Mouse (Mus musculus): ENCODE results near the gene Ppp1ca. TPM values are rescaled to one million over a fixed set of nuclear protein-coding genes. Genes with fewer than 3 reads are reported as not detected.
A peak's percentile ranks its signal among the peaks of the same experiment; 100 is the strongest.

Gene Ppp1ca
- polyA plus RNA-seq, 1 experiment from 2014 or later, result 664 TPM

DNA sequence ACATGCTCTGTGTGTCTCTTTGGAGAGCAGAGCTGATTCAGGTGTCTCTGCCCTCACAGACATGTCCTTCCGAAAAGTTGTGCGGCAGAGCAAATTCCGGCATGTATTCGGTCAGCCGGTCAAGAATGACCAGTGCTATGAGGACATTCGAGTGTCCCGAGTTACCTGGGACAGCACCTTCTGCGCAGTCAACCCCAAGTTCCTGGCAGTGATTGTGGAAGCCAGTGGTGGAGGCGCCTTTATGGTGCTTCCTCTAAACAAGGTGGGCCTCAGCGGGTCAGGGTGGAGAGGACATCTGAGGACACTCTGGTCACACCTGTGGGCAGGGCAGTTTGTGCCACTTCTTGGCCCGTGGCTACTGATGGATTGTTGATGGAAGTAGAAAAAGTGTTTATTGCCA, 42.6 kb upstream of the Ppp1ca start:
- H3K4me1 ChIP-seq, result peaks cover 26% of the 10 kb centered on the region
- H3K27me3 ChIP-seq, result no peaks in the 10 kb centered on the region
- peak overlapping the region; percentile 88 for H3K9ac ChIP-seq
- H3K27ac ChIP-seq, result no peak overlapping the region
- ATAC-seq, result no peak
- no peaks in the 10 kb centered on the region for H3K9me3 ChIP-seq (replicated peaks)
- H3K4me2 ChIP-seq, result peak overlapping the region; percentile 86
- peaks cover 44% of the 10 kb centered on the region for H3K36me3 ChIP-seq (ENCODE audit: poor library complexity, severe bottlenecking)
- WGBS, result 91% methylated on average over 11 of the region's 11 CpGs
- peak overlapping the region; percentile 84 for H3K4me3 ChIP-seq

GRCm38 (mm10) chr19:4149764-4150461, 42.0 kb upstream of the Ppp1ca start:
- Histone ChIP-seq H3K9ac (no peak overlapping the region), H3K4me1 (peaks cover 26% of the 10 kb centered on the region), H3K4me3 (no peak overlapping the region), H3K36me3 (ENCODE audit: poor library complexity, severe bottlenecking) (peaks cover 45% of the 10 kb centered on the region), H3K27me3 (no peaks in the 10 kb centered on the region), H3K9me3 (replicated peaks) (no peaks in the 10 kb centered on the region), H3K27ac (no peak overlapping the region), H3K4me2 (peak overlapping the region; percentile 86; the same call in 1 of the 2 replicates)
- ATAC-seq, result no peak
- 94% methylated on average over 17 of the region's 17 CpGs for WGBS

- Histone ChIP-seq H3K9me3 (replicated peaks) (no peaks in the 10 kb centered on the region), H3K4me3 (no peak overlapping the region), H3K27ac (no peak overlapping the region), H3K27me3 (no peaks in the 10 kb centered on the region), H3K4me2 (no peak overlapping the region), H3K4me1 (peaks cover 26% of the 10 kb centered on the region), H3K9ac (no peak overlapping the region), H3K36me3 (ENCODE audit: poor library complexity, severe bottlenecking) (peaks cover 49% of the 10 kb centered on the region)
- 89% methylated on average over 22 of the region's 22 CpGs for WGBS
- no peak for ATAC-seq
These were observed 41.0 kb upstream of the Ppp1ca start for GRCm38 (mm10) chr19:4150567-4151487.

GRCm38 (mm10) chr19:4151488-4151860, 40.4 kb upstream of the Ppp1ca start:
- Histone ChIP-seq H3K27me3 (no peaks in the 10 kb centered on the region), H3K9ac (no peak overlapping the region), H3K27ac (no peak overlapping the region), H3K4me2 (no peak overlapping the region), H3K9me3 (replicated peaks) (no peaks in the 10 kb centered on the region), H3K36me3 (ENCODE audit: poor library complexity, severe bottlenecking) (peaks cover 56% of the 10 kb centered on the region), H3K4me1 (peaks cover 26% of the 10 kb centered on the region), H3K4me3 (no peak overlapping the region)
- no peak for ATAC-seq
- 74% methylated on average over 5 of the region's 5 CpGs for WGBS

DNA sequence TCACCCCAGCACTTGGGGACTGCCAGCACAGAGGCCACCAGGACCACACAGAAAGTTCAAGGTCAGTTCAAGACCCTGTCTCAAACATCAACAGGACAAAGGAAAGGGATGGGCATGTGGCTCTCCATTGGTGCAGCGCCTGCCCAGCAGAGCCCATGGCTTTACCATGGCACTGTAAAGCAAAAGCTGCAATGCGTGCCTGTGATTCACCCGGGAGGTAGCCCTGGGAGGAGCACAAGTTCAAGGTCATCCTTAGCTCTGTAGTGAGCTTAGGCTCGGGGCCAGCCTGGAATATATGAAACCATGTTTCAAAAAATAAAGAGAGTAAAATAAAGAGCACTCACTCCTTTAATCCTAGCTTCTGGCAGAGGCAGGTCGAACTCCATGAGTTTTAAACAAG, 40.0 kb upstream of the Ppp1ca start:
- no peaks in the 10 kb centered on the region for H3K27me3 ChIP-seq
- no peaks in the 10 kb centered on the region for H3K9me3 ChIP-seq (replicated peaks)
- peaks cover 26% of the 10 kb centered on the region for H3K4me1 ChIP-seq
- no peak overlapping the region for H3K27ac ChIP-seq
- WGBS, result 89% methylated on average over 5 of the region's 5 CpGs
- H3K4me3 ChIP-seq, result no peak overlapping the region
- H3K36me3 ChIP-seq (ENCODE audit: poor library complexity, severe bottlenecking), result peaks cover 60% of the 10 kb centered on the region
- no peak for ATAC-seq
- H3K9ac ChIP-seq, result no peak overlapping the region
- H3K4me2 ChIP-seq, result no peak overlapping the region

DNA sequence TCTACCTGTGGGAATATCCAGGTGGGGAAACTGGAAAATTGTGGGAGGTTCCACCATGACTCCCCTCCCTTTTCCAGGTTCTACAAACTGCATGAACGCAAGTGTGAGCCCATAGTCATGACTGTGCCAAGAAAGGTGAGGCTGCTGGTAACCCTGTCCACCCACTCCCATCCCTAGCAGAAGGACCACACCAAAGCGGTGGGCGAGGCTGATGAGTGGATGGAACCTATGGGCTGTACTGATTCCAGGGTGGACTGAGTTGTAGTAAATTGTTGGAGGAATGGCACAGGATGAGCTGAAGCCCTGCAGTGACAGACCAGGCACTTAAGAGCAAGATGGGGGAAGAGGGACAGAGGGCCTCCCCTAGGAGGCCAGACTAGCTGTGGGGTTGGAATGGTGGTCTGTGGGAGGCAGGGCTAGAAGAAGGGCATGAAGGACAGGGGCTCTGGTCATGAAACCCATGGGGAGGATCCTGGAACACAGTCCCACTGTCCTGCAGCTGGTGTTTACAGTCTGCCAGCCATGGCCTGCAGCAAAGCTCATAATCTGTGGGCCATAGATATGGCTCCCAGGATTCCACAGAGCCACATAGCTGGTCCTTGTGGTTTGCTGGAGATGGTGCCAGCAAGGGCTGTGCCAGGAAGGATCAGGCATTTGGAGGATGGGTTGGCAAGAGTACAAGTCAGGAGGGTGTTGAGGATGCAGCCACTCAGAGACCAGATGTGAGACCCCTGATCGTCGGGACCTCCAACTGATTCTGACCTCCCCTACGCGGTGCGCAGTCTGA, 39.2 kb upstream of the Ppp1ca start:
- no peaks in the 10 kb centered on the region for H3K9me3 ChIP-seq (replicated peaks)
- 90% methylated on average over 8 of the region's 8 CpGs for WGBS
- no peaks in the 10 kb centered on the region for H3K27me3 ChIP-seq
- no peak overlapping the region for H3K27ac ChIP-seq
- peaks cover 67% of the 10 kb centered on the region for H3K36me3 ChIP-seq (ENCODE audit: poor library complexity, severe bottlenecking)
- no peak overlapping the region for H3K4me3 ChIP-seq
- H3K4me1 ChIP-seq, result peaks cover 20% of the 10 kb centered on the region
- ATAC-seq, result no peak
- no peak overlapping the region for H3K9ac ChIP-seq
- no peak overlapping the region for H3K4me2 ChIP-seq

- peaks cover 14% of the 10 kb centered on the region for H3K4me1 ChIP-seq
- H3K9ac ChIP-seq, result no peak within 1 kb of the TSS
- 77% methylated on average over 11 of the region's 11 CpGs for WGBS
- H3K27ac ChIP-seq, result no peak within 1 kb of the TSS
- no peak within 1 kb of the TSS for H3K4me3 ChIP-seq
- H3K9me3 ChIP-seq (replicated peaks), result no peaks in the 10 kb centered on the region
- no peak for ATAC-seq
- peaks cover 73% of the 10 kb centered on the region for H3K36me3 ChIP-seq (ENCODE audit: poor library complexity, severe bottlenecking)
- no peak within 1 kb of the TSS for H3K4me2 ChIP-seq
- H3K27me3 ChIP-seq, result no peaks in the 10 kb centered on the region
These were observed 38.6 kb upstream of the Ppp1ca start, which contains the start of gene Ptprcap for GRCm38 (mm10) chr19:4153232-4153654. TSS of gene Ptprcap (plus strand) at chr19:4153604.

DNA sequence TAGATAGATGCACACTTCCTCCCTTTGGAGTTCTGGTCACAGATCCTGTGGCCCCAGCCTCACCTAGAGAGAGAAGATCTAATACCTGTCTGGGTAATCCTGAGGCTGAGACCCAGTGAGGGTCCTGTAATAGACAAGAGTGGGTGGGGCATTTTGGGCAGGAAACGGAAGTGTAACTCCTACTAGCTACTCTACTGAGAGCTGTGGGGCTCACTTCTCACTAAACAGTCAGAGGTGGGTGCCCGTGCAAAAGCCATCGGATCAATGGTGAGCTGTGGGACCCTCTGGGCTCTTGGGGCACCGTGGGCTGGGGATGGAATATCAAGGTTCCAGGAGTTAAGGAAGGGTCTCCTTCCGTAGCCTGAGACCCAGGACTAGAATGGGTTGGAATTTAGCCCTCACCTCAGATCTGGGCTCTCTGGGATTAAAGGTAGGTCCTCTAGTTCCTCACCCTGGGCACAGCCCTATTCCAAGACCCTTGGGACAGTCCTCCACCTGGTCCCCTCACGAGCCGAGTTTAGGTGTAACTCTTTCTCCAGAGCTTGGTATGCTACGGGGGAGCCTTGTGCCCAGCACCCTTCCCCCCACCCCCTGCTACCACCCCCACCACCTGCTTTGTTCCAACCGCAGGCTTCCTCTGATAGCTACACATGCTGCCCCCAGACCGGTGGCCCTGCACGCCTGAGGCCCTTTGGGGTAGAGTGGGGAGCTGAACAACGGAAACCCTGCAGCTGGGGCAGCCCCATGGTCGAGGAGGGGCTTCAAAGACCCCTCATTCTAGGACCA, 37.2 kb upstream of the Ppp1ca start:
- Histone ChIP-seq H3K36me3 (ENCODE audit: poor library complexity, severe bottlenecking) (peaks cover 87% of the 10 kb centered on the region), H3K9ac (no peak overlapping the region)

DNA sequence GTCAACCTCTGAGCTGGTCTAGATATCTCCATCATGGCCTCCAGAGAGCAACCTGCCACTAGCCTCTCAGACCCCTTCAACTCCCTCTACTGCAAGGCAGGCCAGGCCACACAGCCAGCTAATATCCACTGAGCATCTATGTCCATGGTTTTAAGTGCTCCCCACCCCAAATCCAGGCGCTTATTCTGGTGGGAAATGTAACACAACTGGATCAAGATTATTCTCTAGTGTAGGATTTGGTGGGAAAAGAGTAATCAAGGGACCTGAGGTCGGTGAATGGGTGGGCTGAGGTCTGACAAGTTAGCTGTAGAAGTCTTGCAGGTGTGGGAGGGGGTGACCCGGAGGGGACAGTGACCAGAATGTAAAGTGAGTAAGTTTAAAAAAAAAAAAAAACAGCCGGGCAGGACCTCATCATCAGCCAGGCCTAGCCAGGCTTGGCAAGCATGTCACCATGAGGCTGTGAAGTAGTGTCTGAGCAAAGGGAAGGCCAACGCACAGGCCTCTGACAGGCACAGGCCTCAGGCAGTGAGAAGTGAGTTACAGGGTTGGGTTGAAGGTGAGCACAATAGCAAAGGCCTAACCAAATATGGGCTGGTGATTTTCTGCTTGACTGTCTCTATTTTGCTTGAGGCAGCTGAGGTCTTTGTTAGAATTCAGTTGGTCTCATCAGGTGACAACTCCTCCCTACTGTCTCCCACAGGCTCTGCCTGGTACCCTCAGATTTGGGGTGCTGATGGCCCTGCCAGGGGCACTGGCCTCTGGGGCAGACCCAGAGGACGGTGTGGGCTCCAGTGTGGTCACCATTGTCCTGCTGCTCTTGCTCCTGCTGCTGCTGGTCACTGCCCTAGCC, 36.4 kb upstream of the Ppp1ca start:
- Histone ChIP-seq H3K36me3 (ENCODE audit: poor library complexity, severe bottlenecking) (peaks cover 86% of the 10 kb centered on the region), H3K4me1 (no peaks in the 10 kb centered on the region), H3K27me3 (no peaks in the 10 kb centered on the region), H3K4me2 (no peak overlapping the region), H3K27ac (no peak overlapping the region; the same call in 1 of the 2 replicates), H3K9ac (no peak overlapping the region), H3K4me3 (no peak overlapping the region), H3K9me3 (replicated peaks) (no peaks in the 10 kb centered on the region)
- no peak for ATAC-seq
- WGBS, result 67% methylated on average over 6 of the region's 6 CpGs

More for the DNA sequence above, 37.2 kb upstream of the Ppp1ca start:
- 85% methylated on average over 13 of the region's 13 CpGs for WGBS
- Histone ChIP-seq H3K27me3 (no peaks in the 10 kb centered on the region), H3K27ac (no peak overlapping the region; the same call in 1 of the 2 replicates), H3K4me2 (no peak overlapping the region), H3K9me3 (replicated peaks) (no peaks in the 10 kb centered on the region), H3K4me3 (no peak overlapping the region), H3K4me1 (peaks cover 5% of the 10 kb centered on the region)
- 0 out of 2 replicates have a peak, but pooled peaks have one; percentile 14 for ATAC-seq

DNA sequence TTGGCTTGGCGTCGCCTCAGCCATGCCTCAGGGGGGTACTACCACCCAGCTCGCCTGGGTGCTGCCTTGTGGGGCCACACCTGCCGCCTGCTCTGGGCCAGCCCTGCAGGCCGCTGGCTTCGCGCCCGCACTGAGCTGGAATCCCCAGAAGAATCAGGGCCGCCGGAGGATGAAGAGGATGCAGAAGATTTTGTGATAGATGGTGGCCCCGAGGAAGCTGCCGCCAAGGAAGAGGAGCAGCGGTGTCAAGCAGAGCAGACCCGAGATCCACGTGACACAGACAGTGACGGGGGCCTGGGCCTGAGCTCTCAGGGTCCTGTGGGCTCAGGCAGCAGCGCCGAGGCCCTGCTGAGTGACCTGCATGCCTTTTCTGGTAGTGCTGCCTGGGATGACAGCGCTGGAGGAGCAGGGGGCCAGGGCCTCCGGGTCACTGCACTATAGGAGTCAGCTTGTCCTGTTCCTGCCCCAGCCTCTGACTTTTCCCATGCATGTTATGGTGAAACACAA, 35.7 kb upstream of the Ppp1ca start:
- Histone ChIP-seq H3K4me2 (no peak overlapping the region), H3K4me3 (no peak overlapping the region), H3K9ac (no peak overlapping the region), H3K36me3 (ENCODE audit: poor library complexity, severe bottlenecking) (peaks cover 86% of the 10 kb centered on the region), H3K4me1 (no peaks in the 10 kb centered on the region), H3K27ac (no peak overlapping the region; the same call in 1 of the 2 replicates), H3K27me3 (no peaks in the 10 kb centered on the region), H3K9me3 (replicated peaks) (no peaks in the 10 kb centered on the region)
- ATAC-seq, result no peak
- WGBS, result 69% methylated on average over 18 of the region's 20 CpGs
